Mouse (Mus musculus) frontal cortex, adult (tissue): ENCODE results near the gene Ccdc6.
"Not testable (repeated sequence)": the region's sequence is repeated elsewhere in the genome, so short reads cannot be mapped to it uniquely, and the experiment has no call there.

ENCODE experiments used
- ATAC-seq: cut with Nextera tagmentation; 2 replicates; pipeline ENCODE4 v1.9.2; 2017; ENCODE audit warnings: mild to moderate bottlenecking, moderate library complexity, mixed read lengths; ENCODE audit not compliant: low TSS enrichment

Gene Ccdc6

GRCm38 (mm10) chr10:70211281-70211680 is 114.4 kb downstream of the Ccdc6 start:
- ATAC-seq = no peak

- ATAC-seq = no peak
Measured at GRCm38 (mm10) chr10:70220971-70221370, 124.0 kb downstream of the Ccdc6 start.

GRCm38 (mm10) chr10:70222231-70222630 is 125.3 kb downstream of the Ccdc6 start:
- not testable (repeated sequence) for ATAC-seq

GRCm38 (mm10) chr10:70224571-70224970 is 127.7 kb downstream of the Ccdc6 start:
- ATAC-seq = no peak

GRCm38 (mm10) chr10:70225760-70226159 is 128.8 kb downstream of the Ccdc6 start:
- ATAC-seq = no peak

- ATAC-seq = no peak
Measured at GRCm38 (mm10) chr10:70226608-70227007, 129.7 kb downstream of the Ccdc6 start.

- no peak for ATAC-seq
Measured at GRCm38 (mm10) chr10:70230352-70230751, 133.4 kb downstream of the Ccdc6 start.

GRCm38 (mm10) chr10:70237936-70238335 is 141.0 kb downstream of the Ccdc6 start:
- ATAC-seq = no peak
